Mouse (Mus musculus) spleen, postnatal 14 days (tissue): ENCODE data around the gene Bex1.
A peak's percentile ranks its signal among the peaks of the same experiment; 100 is the strongest.

ENCODE experiments used
- DNase-seq, 2 experiments: peaks; one replicate each; pipeline ENCODE4 v3.0.0; 2021 to 2022; ENCODE audit warnings: low spot score in 2 of 2

Gene Bex1

DNA sequence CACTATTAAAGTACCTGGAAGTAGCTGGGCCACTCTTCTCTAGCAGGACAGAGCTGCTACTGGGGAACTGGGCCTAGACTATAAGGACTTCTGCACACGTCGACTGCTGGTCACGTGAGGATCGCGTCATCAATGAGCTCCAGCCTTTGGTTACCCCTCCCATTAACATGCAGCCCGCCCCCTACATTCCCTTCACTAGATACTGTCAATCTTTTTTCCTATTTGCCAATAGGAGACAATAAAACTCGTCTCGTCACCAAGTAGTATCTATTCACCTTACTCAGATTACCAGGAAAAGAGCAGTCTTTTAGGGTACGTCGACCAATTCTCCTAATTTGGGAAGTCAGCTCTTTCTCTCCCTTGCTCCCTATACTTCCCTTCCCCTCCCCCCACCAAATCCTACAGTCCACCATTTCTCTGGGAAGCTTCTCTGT, 43.2 kb downstream of the Bex1 start, which contains the start of gene Tceal8:
TSS of gene Tceal8 (minus strand) at position 225 of the 434 bp plus-strand sequence.
- peak; percentile 12 to 20 for DNase-seq

DNA sequence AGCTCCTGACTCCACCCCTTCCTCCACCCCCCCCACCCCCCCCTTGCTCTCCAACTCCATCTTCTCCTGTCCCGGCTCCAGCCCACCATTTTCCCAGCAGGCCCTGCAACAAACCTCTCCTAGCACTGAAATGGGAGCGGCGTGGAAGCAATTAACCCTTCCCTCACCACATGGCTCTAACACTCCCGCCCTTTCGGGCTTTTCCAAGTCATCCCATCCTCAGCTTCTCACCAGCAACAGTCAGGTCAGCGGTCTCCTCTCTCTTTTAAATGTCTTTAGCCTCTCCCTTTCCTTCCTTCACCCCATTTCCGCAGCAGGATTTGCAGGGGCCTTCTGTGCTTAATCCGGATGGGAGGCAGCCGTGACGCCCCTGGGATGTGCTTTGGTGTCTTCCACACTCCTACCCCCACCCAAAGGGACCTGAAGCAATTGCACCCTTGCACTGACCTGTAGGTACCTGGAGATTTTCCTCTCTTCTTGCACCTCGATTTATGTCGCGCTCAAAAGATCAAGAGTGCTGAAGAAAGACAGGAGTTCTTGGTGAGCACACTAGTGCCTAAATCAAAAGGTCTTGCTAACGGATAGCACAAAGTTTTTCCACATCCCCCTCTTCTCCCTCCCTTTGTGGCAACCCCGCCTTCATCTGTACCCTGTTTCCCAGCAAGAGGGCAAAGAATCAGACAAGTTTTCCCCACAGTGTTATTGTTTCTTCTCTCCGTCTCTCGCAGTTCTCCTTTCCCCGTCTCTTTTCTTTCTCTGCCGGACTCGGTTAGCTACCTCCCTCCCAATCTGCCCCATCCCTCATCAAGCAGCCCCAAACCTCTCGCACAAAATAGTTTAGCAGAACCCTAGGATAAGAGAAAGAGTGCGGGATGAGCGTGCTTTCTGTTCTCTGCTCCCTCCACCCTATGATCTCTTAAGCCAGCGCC, 43.9 kb downstream of the Bex1 start:
- DNase-seq, result no peak

DNA sequence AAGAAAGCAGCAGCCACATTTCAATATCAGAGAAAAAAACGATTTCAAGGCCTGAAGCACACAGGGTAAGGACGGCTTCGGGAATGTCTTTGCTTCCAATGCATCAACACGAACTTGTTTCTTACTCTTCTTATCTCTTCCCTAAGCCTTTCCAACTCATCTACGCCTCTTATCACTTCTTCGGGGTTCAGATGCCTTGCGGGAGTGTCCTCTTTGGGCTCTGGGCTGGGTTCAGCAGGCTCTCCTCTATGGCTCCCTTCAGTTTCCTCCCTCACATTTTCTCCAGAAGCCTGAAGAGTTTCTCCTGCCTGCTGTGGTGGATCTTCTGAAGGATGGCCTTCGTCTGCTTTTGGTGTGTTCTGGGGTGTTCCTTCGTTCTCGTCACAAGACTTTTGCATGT, 44.7 kb downstream of the Bex1 start:
- DNase-seq, result no peak
